Mouse (Mus musculus): Measurements from ENCODE around the gene Fam171b. TPM values are rescaled to one million over a fixed set of nuclear protein-coding genes. Genes with fewer than 3 reads are reported as not detected.

Fam171b gene
- total RNA-seq (2023) = 0.82 TPM

DNA sequence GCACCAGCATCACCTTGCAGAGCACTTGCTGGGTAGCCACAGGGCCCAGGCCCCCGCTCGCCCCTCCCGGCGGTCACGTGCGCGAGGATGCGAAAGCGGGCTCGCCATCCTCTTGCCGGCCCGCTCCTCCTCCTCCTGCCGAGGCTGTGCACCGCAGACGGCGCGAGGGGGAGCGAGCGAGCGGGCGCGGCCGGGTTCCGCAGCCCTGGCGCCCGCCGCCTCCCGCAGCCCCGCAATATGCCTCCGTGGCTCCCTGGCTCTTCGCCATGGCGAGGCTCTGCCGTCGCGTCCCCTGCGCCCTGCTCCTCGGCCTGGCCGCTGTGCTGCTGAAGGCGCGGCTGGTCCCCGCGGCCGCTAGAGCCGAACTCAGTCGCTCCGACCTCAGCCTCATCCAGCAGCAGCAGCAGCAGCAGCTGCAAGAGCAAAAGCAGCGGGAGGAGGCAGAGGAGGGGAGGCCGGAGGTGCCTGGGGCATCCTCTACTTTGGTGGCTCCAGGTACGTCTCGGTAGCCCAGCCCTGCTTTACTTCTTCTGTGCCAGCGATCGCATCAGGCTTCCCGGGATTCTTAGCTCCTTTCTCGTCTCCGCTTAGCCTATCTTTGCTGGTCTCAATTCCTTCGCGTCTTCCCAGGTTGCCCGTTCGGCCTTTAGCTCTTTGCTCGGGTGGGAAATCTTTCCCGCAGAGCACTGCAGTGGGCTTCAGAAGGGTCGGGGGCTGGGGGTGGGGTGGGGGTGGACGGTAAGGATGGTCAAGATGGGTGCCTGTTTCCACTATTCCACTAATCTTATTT, at the start of gene Fam171b:
TSS of gene Fam171b (plus strand) at position 154 of the 790 bp plus-strand sequence.

Other genes with a start within 250 kb of the Fam171b start
- 128 TPM for gene Zc3h15, start 168.2 kb upstream of the Fam171b start, total RNA-seq (2023)
- 32.8 TPM for gene Itgav, start 88.2 kb upstream of the Fam171b start, total RNA-seq (2023)
- gene Zswim2, start 128.6 kb downstream of the Fam171b start, total RNA-seq (2023) = not detected
- 2.3 TPM for gene Gm13698, start 143.1 kb downstream of the Fam171b start, total RNA-seq (2023)
- gene Gm13693, start 148.9 kb downstream of the Fam171b start, total RNA-seq (2023) = 2.3 TPM
- gene Gm13695, start 154.7 kb downstream of the Fam171b start, total RNA-seq (2023) = not detected
- gene Gm13696, start 160.5 kb downstream of the Fam171b start, total RNA-seq (2023) = 2.3 TPM
- gene Gm13694, start 166.3 kb downstream of the Fam171b start, total RNA-seq (2023) = 2.3 TPM
- 2.3 TPM for gene Gm13697, start 172.1 kb downstream of the Fam171b start, total RNA-seq (2023)
- 2.3 TPM for gene Gm13691, start 177.9 kb downstream of the Fam171b start, total RNA-seq (2023)

Measured in CD4-positive naive resting alpha-beta T cell, adult 76 days (primary cell).